Mouse (Mus musculus): ENCODE data around the gene Esp24. TPM values are rescaled to one million over a fixed set of nuclear protein-coding genes. Genes with fewer than 3 reads are reported as not detected.
A peak's percentile ranks its signal among the peaks of the same experiment; 100 is the strongest.
"Not testable (repeated sequence)": the region's sequence is repeated elsewhere in the genome, so short reads cannot be mapped to it uniquely, and the experiment has no call there.

The Esp24 gene
- polyA plus RNA-seq (2011; ENCODE audit: insufficient read depth, insufficient read length, low read depth, missing spikeins): not detected in 2 replicates

- not testable (repeated sequence) for H3K36me3 ChIP-seq (ENCODE audit: control insufficient read depth, insufficient read depth, low read length, poor library complexity, severe bottlenecking); H3K9me3 ChIP-seq (replicated peaks; ENCODE audit: control insufficient read depth, insufficient read depth, low read length, poor library complexity, severe bottlenecking); H3K9ac ChIP-seq (ENCODE audit: low read depth, poor library complexity, severe bottlenecking); H3K27ac ChIP-seq (ENCODE audit: insufficient read depth, low read length); H3K27me3 ChIP-seq (ENCODE audit: control insufficient read depth, insufficient read depth, low read length, poor library complexity, severe bottlenecking); H3K4me1 ChIP-seq (ENCODE audit: control insufficient read depth, insufficient read depth, low read length); H3K4me3 ChIP-seq (ENCODE audit: low read depth, low read length)
These were observed at the start of gene Esp24 for GRCm38 (mm10) chr17:39036395-39036794. Gene Esp24 (plus strand): TSS chr17:39036695.

- no peaks in the 10 kb centered on the region for H3K36me3 ChIP-seq (ENCODE audit: control insufficient read depth, insufficient read depth, low read length, poor library complexity, severe bottlenecking)
- H3K4me3 ChIP-seq (ENCODE audit: low read depth, low read length): no peak overlapping the region
- H3K27ac ChIP-seq (ENCODE audit: insufficient read depth, low read length): no peak overlapping the region
- no peak overlapping the region for H3K9ac ChIP-seq (ENCODE audit: low read depth, poor library complexity, severe bottlenecking)
- H3K27me3 ChIP-seq (ENCODE audit: control insufficient read depth, insufficient read depth, low read length, poor library complexity, severe bottlenecking): no peaks in the 10 kb centered on the region
- no peaks in the 10 kb centered on the region for H3K4me1 ChIP-seq (ENCODE audit: control insufficient read depth, insufficient read depth, low read length)
- no peak for TF ChIP-seq POLR2A (IDR thresholded peaks at IDR 0.05; ENCODE audit: insufficient read depth, low read length)
- no peak for TF ChIP-seq CTCF (IDR thresholded peaks at IDR 0.05; ENCODE audit: low read depth, low read length)
- no peak for TF ChIP-seq EP300 (IDR thresholded peaks at IDR 0.05; ENCODE audit: insufficient read depth, low read depth, low read length)
- no peaks in the 10 kb centered on the region for H3K9me3 ChIP-seq (replicated peaks; ENCODE audit: control insufficient read depth, insufficient read depth, low read length, poor library complexity, severe bottlenecking)
These were observed 26.6 kb upstream of the Esp24 start for GRCm38 (mm10) chr17:39009846-39010245.

GRCm38 (mm10) chr17:39010675-39011638 lies 25.5 kb upstream of the Esp24 start:
- no peak overlapping the region for H3K27ac ChIP-seq (ENCODE audit: insufficient read depth, low read length)
- H3K4me3 ChIP-seq (ENCODE audit: low read depth, low read length): 0 out of 2 replicates have a peak overlapping the region, but pooled peaks have one; percentile 2
- no peaks in the 10 kb centered on the region for H3K36me3 ChIP-seq (ENCODE audit: control insufficient read depth, insufficient read depth, low read length, poor library complexity, severe bottlenecking)
- H3K9ac ChIP-seq (ENCODE audit: low read depth, poor library complexity, severe bottlenecking): no peak overlapping the region
- H3K9me3 ChIP-seq (replicated peaks; ENCODE audit: control insufficient read depth, insufficient read depth, low read length, poor library complexity, severe bottlenecking): 0 out of 2 replicates have a peak, but pooled peaks cover 2% of the 10 kb centered on the region
- no peaks in the 10 kb centered on the region for H3K27me3 ChIP-seq (ENCODE audit: control insufficient read depth, insufficient read depth, low read length, poor library complexity, severe bottlenecking)
- H3K4me1 ChIP-seq (ENCODE audit: control insufficient read depth, insufficient read depth, low read length): no peaks in the 10 kb centered on the region
- TF ChIP-seq CTCF (IDR thresholded peaks at IDR 0.05; ENCODE audit: low read depth, low read length) (no peak), POLR2A (IDR thresholded peaks at IDR 0.05; ENCODE audit: insufficient read depth, low read length) (no peak), EP300 (IDR thresholded peaks at IDR 0.05; ENCODE audit: insufficient read depth, low read depth, low read length) (no peak)

GRCm38 (mm10) chr17:39017184-39017583 lies 19.3 kb upstream of the Esp24 start:
- no peak for TF ChIP-seq POLR2A (IDR thresholded peaks at IDR 0.05; ENCODE audit: insufficient read depth, low read length)
- no peak for TF ChIP-seq CTCF (IDR thresholded peaks at IDR 0.05; ENCODE audit: low read depth, low read length)
- TF ChIP-seq EP300 (IDR thresholded peaks at IDR 0.05; ENCODE audit: insufficient read depth, low read depth, low read length): no peak
- Histone ChIP-seq H3K36me3 (ENCODE audit: control insufficient read depth, insufficient read depth, low read length, poor library complexity, severe bottlenecking) (no peaks in the 10 kb centered on the region), H3K27ac (ENCODE audit: insufficient read depth, low read length) (no peak overlapping the region), H3K9ac (ENCODE audit: low read depth, poor library complexity, severe bottlenecking) (no peak overlapping the region), H3K4me1 (ENCODE audit: control insufficient read depth, insufficient read depth, low read length) (no peaks in the 10 kb centered on the region), H3K4me3 (ENCODE audit: low read depth, low read length) (no peak overlapping the region), H3K27me3 (ENCODE audit: control insufficient read depth, insufficient read depth, low read length, poor library complexity, severe bottlenecking) (no peaks in the 10 kb centered on the region), H3K9me3 (replicated peaks; ENCODE audit: control insufficient read depth, insufficient read depth, low read length, poor library complexity, severe bottlenecking) (peaks cover 4% of the 10 kb centered on the region)

- TF ChIP-seq POLR2A (IDR thresholded peaks at IDR 0.05; ENCODE audit: insufficient read depth, low read length) (no peak), CTCF (IDR thresholded peaks at IDR 0.05; ENCODE audit: low read depth, low read length) (no peak), EP300 (IDR thresholded peaks at IDR 0.05; ENCODE audit: insufficient read depth, low read depth, low read length) (no peak)
- Histone ChIP-seq H3K4me1 (ENCODE audit: control insufficient read depth, insufficient read depth, low read length) (no peaks in the 10 kb centered on the region), H3K4me3 (ENCODE audit: low read depth, low read length) (no peak within 1 kb of the TSS), H3K27me3 (ENCODE audit: control insufficient read depth, insufficient read depth, low read length, poor library complexity, severe bottlenecking) (no peaks in the 10 kb centered on the region), H3K27ac (ENCODE audit: insufficient read depth, low read length) (no peak within 1 kb of the TSS), H3K9ac (ENCODE audit: low read depth, poor library complexity, severe bottlenecking) (no peak within 1 kb of the TSS), H3K9me3 (replicated peaks; ENCODE audit: control insufficient read depth, insufficient read depth, low read length, poor library complexity, severe bottlenecking) (no peaks in the 10 kb centered on the region), H3K36me3 (ENCODE audit: control insufficient read depth, insufficient read depth, low read length, poor library complexity, severe bottlenecking) (no peaks in the 10 kb centered on the region)
These were observed 6.7 kb downstream of the Esp24 start, which contains the start of gene Gm21903 for GRCm38 (mm10) chr17:39043241-39043640. Gene Gm21903 (minus strand): TSS chr17:39043341.

GRCm38 (mm10) chr17:39063641-39064040 lies 27.1 kb downstream of the Esp24 start:
- H3K36me3 ChIP-seq (ENCODE audit: control insufficient read depth, insufficient read depth, low read length, poor library complexity, severe bottlenecking): no peaks in the 10 kb centered on the region
- H3K27ac ChIP-seq (ENCODE audit: insufficient read depth, low read length): no peak overlapping the region
- no peak overlapping the region for H3K9ac ChIP-seq (ENCODE audit: low read depth, poor library complexity, severe bottlenecking)
- peaks cover 26% of the 10 kb centered on the region for H3K9me3 ChIP-seq (replicated peaks; ENCODE audit: control insufficient read depth, insufficient read depth, low read length, poor library complexity, severe bottlenecking)
- no peak for TF ChIP-seq POLR2A (IDR thresholded peaks at IDR 0.05; ENCODE audit: insufficient read depth, low read length)
- no peak overlapping the region for H3K4me3 ChIP-seq (ENCODE audit: low read depth, low read length)
- H3K27me3 ChIP-seq (ENCODE audit: control insufficient read depth, insufficient read depth, low read length, poor library complexity, severe bottlenecking): no peaks in the 10 kb centered on the region
- no peaks in the 10 kb centered on the region for H3K4me1 ChIP-seq (ENCODE audit: control insufficient read depth, insufficient read depth, low read length)

All from ES-Bruce4 (cell line).